Mouse (Mus musculus) limb, embryonic 11.5 days (tissue): ENCODE data around the gene Abraxas1. TPM values are rescaled to one million over a fixed set of nuclear protein-coding genes. Genes with fewer than 3 reads are reported as not detected.

Experiments used
- ATAC-seq: fragments of 200-750 bp; cut with Nextera tagmentation; 2 replicates; pipeline ENCODE4 v1.8.0; 2017; ENCODE audit warnings: low read depth; ENCODE audit not compliant: insufficient number of reproducible peaks, low FRiP score, low TSS enrichment
- DNase-seq: peaks from one replicate; pipeline ENCODE4 v3.0.0-alpha.2; 2015; ENCODE audit warnings: low spot score
- H3K27ac ChIP-seq: fragments of 300-500 bp; sonication (generic); replicated peaks from 2 replicates; pipeline ENCODE4 v1.5.1; 2014; ENCODE audit warnings: low read depth, mild to moderate bottlenecking, low read length
- H3K27me3 ChIP-seq: fragments of 300-500 bp; sonication (generic); 2 replicates; pipeline ENCODE4 v1.6.1; 2014; ENCODE audit warnings: mild to moderate bottlenecking, low read length, mixed read lengths; ENCODE audit not compliant: control insufficient read depth, insufficient read depth
- H3K36me3 ChIP-seq: fragments of 300-500 bp; sonication (generic); 2 replicates; pipeline ENCODE4 v1.6.1; 2014; ENCODE audit warnings: mild to moderate bottlenecking, low read length, moderate library complexity, mixed read lengths; ENCODE audit not compliant: control insufficient read depth, insufficient read depth
- H3K4me1 ChIP-seq: fragments of 300-500 bp; sonication (generic); 2 replicates; pipeline ENCODE4 v1.6.1; 2014; ENCODE audit warnings: low read length, mixed read lengths; ENCODE audit not compliant: control insufficient read depth, insufficient read depth
- H3K4me2 ChIP-seq: fragments of 300-500 bp; sonication (generic); 2 replicates; pipeline ENCODE4 v1.6.1; 2014; ENCODE audit warnings: low read depth, mild to moderate bottlenecking, moderate library complexity; ENCODE audit not compliant: severe bottlenecking
- H3K4me3 ChIP-seq: fragments of 300-500 bp; sonication (generic); 2 replicates; pipeline ENCODE4 v1.5.1; 2014; ENCODE audit warnings: low read depth, low read length
- H3K9ac ChIP-seq: fragments of 300-500 bp; sonication (generic); 2 replicates; pipeline ENCODE4 v1.6.1; 2014; ENCODE audit warnings: mild to moderate bottlenecking, low read length
- H3K9me3 ChIP-seq: fragments of 300-500 bp; sonication (generic); 2 replicates; pipeline ENCODE4 v1.6.1; 2016; ENCODE audit warnings: low read length; ENCODE audit not compliant: control insufficient read depth
- WGBS: fragments of 180-500 bp; shearing (Covaris S2); extraction: QIAGEN DNeasy Blood & Tissue Kit; methylation state at CpG from one replicate; pipeline ENCODE4 v1.1.7; 2014; 5-methylcytosine and 5-hydroxymethylcytosine counted together
- polyA plus RNA-seq: library from polyadenylated mRNA; unstranded; fragments of >200 nt; fragmentation: Nextera tagmentation; extraction: Ambion mirVana; gene quantifications from 2 replicates; pipeline ENCODE4 v1.2.1, GENCODE M21; 2014

The Abraxas1 gene
- polyA plus RNA-seq, 1 experiment from 2014 or later: 31.1 TPM

DNA sequence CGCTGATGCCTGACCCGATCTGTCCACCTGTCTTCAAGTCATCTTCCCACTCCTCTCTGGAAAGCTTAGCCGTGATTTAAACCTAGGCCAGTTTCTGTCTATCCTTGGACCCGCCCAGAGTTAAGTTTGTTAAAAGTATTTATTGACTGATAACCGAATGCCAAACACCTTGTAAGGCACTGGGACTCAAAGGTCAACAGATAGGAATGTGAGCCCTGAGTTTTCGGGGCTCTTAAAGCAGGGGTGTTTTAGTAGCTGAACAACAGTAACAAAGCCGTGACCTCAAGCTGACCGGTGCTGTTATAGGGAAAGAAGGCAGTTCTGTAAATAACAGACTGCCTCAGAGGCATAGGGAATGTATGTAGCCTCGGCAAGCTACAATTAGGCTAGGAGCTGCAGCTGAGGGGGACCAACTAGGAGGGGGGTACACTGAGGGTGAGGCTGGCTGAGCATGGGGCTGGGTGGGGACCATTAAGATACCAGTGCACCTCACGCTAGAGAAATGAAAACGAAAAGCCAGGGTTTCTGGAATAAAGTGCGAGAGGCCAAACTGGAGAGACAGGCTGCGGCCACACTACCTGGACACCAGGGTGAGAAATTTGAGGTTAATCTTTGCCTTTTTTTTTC lies 44.9 kb downstream of the Abraxas1 start:
- Histone ChIP-seq H3K9ac (no peak overlapping the region), H3K27me3 (no peaks in the 10 kb centered on the region), H3K9me3 (no peaks in the 10 kb centered on the region), H3K36me3 (peaks cover 11% of the 10 kb centered on the region), H3K4me2 (no peak overlapping the region), H3K4me1 (no peaks in the 10 kb centered on the region), H3K27ac (no peak overlapping the region), H3K4me3 (no peak overlapping the region)
- DNase-seq (no peak), ATAC-seq (no peak)
- WGBS: 91% methylated on average over 13 of the region's 13 CpGs

DNA sequence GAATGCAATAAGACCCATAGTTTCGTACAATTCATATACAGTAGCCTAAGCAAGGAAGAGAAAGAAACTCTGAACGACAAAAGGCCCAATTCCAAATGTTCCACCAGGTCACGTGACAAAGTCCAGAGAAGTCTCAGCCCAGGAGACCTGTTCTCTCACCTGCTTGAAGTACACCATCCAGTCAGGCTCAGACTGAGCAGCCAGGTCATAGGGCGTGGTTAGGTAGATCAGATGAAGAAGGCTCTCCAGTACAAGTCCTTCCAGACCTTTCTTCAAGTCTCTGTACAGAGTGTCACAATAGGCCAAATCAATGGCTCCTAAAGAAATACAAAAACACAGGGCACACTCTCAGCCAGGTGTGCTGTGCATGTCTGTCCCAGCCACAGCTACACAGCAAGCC lies 49.2 kb downstream of the Abraxas1 start:
- Histone ChIP-seq H3K4me2 (no peak overlapping the region), H3K27ac (no peak overlapping the region), H3K27me3 (no peaks in the 10 kb centered on the region), H3K4me1 (no peaks in the 10 kb centered on the region), H3K36me3 (peaks cover 11% of the 10 kb centered on the region), H3K9me3 (no peaks in the 10 kb centered on the region), H3K4me3 (no peak overlapping the region), H3K9ac (no peak overlapping the region)
- 90% methylated on average over 4 of the region's 4 CpGs for WGBS
- DNase-seq: no peak
- ATAC-seq: no peak

DNA sequence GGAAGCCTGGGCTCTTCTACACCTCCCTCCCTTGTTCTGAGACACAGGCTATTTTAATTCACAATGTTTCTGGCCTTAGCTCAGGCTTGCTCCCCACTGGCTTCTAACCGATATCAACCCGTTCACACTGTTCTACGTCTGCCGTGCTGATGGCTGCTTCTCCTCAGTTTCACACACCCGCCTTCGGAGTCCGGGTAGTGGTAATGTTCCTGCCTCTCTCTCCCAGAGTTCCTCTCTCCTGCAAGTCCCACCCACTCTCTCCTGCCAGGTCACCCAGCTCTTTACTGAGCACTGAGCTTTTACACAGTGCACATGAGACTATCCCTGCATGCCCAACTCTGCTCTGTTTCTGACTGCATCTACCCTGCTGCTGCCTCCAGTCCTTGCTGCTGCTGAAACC lies 54.7 kb downstream of the Abraxas1 start:
- Histone ChIP-seq H3K36me3 (peaks cover 16% of the 10 kb centered on the region; the same call in 1 of the 2 replicates), H3K9ac (no peak overlapping the region), H3K4me1 (no peaks in the 10 kb centered on the region), H3K4me3 (no peak overlapping the region), H3K27ac (no peak overlapping the region), H3K4me2 (no peak overlapping the region), H3K27me3 (no peaks in the 10 kb centered on the region), H3K9me3 (no peaks in the 10 kb centered on the region)
- DNase-seq (no peak), ATAC-seq (no peak)
- WGBS: 96% methylated on average over 7 of the region's 7 CpGs

DNA sequence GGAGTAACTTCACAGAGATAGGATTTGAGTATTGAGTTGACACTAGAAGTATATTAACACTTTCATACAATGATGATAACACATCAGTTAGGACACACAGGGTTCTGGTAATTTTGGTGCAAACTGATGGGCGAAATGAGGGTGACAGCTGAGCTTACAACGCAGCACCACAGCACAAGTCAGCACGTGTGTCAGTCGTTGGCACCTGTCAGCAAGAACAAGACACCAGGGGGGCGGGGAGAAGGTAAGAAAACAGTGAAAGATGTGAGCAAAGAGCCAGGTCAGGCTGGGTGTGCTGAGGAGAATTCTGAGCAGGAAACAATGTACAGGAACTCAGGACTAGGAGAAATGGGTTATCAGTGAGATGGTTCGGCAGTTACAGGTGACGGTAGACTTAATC lies 59.0 kb downstream of the Abraxas1 start:
- Histone ChIP-seq H3K36me3 (peaks cover 11% of the 10 kb centered on the region; the same call in 1 of the 2 replicates), H3K27ac (no peak overlapping the region), H3K4me3 (no peak overlapping the region), H3K4me2 (no peak overlapping the region), H3K9me3 (no peaks in the 10 kb centered on the region), H3K9ac (no peak overlapping the region), H3K4me1 (no peaks in the 10 kb centered on the region), H3K27me3 (no peaks in the 10 kb centered on the region)
- DNase-seq (no peak), ATAC-seq (no peak)
- whole genome bisulfite sequencing: 93% methylated on average over 7 of the region's 7 CpGs

DNA sequence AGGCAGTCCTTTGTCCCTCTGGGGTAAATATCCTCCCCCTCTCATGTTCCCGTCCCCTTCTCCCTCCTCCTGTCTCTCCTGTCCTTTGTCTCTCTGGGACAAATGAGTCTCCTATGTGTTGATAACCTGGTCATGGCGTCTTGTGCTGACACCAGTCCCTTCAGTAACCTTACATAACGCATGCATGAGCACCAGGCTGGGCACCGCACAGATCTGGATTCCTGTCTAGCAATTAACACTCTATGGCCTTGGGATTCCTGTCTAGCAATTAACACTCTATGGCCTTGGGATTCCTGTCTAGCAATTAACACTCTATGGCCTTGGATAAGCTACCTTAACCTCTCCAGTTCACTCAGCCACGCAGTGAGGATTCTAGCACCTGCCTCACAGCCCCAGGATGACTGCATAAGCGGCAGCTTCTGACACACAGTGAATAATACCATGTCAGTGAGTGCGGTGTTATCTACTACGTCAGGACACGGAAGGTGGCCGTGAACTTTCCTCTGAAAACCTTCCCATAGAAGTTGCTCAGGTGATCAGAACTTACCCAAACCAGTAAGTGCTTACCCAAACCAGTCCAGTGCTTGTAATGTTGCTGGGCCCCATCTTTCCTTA lies 60.6 kb downstream of the Abraxas1 start:
- H3K9ac ChIP-seq: no peak overlapping the region
- H3K4me1 ChIP-seq: no peaks in the 10 kb centered on the region
- H3K36me3 ChIP-seq: peaks cover 8% of the 10 kb centered on the region; the same call in 1 of the 2 replicates
- 88% methylated on average over 10 of the region's 10 CpGs for WGBS
- ATAC-seq: no peak
- H3K27me3 ChIP-seq: no peaks in the 10 kb centered on the region
- no peak for DNase-seq
- H3K4me2 ChIP-seq: no peak overlapping the region
- H3K4me3 ChIP-seq: no peak overlapping the region
- no peak overlapping the region for H3K27ac ChIP-seq
- H3K9me3 ChIP-seq: no peaks in the 10 kb centered on the region

DNA sequence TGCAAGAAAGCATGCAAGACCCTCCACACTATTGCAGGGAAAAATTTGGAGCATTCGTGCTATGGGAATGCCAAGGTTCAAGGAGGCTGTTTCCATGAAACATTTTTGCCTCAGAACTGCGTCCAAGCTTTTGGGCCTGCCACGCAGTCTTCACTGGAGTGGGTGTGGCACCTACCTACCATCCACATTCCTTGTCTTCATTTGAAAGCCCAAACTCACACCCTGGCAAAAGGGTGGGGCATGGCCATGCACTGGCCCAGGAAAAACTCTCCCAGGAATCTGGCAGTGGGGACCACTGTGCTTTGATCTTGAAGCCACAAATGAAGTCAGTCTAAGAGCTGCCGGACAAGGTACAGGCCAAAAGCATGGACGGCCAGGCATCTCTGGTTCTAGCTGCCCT lies 62.6 kb downstream of the Abraxas1 start:
- no peaks in the 10 kb centered on the region for H3K4me1 ChIP-seq
- no peak for ATAC-seq
- 95% methylated on average over 5 of the region's 5 CpGs for WGBS
- no peak overlapping the region for H3K9ac ChIP-seq
- no peak overlapping the region for H3K27ac ChIP-seq
- no peaks in the 10 kb centered on the region for H3K27me3 ChIP-seq
- no peaks in the 10 kb centered on the region for H3K9me3 ChIP-seq
- peaks cover 2% of the 10 kb centered on the region; the same call in 1 of the 2 replicates for H3K36me3 ChIP-seq
- H3K4me2 ChIP-seq: no peak overlapping the region
- DNase-seq: no peak
- H3K4me3 ChIP-seq: no peak overlapping the region

Other genes with a start within 250 kb of the Abraxas1 start
- 2.7 and 3.1 TPM in 2 replicates for gene Plac8, start 248.7 kb downstream of the Abraxas1 start, polyA plus RNA-seq
- 56.4 and 62.4 TPM in 2 replicates for gene Coq2, start 145.8 kb downstream of the Abraxas1 start, polyA plus RNA-seq
- 1.5 and 2.1 TPM in 2 replicates for gene Hpse, start 101.2 kb downstream of the Abraxas1 start, polyA plus RNA-seq
- 25.3 and 27.6 TPM in 2 replicates for gene Helq, start 22.4 kb downstream of the Abraxas1 start, polyA plus RNA-seq
- gene Mrps18c, start 22.3 kb downstream of the Abraxas1 start, polyA plus RNA-seq: 191 and 199 TPM in 2 replicates
- gene Gpat3, start 24.7 kb upstream of the Abraxas1 start, polyA plus RNA-seq: 0.40 and 0.45 TPM in 2 replicates